Mouse (Mus musculus) hindbrain, postnatal 0 days (tissue): Measurements from ENCODE around the gene Syt14. TPM values are rescaled to one million over a fixed set of nuclear protein-coding genes. Genes with fewer than 3 reads are reported as not detected.

Experiments used
- ATAC-seq: fragments of 200-750 bp; cut with Nextera tagmentation; 2 replicates; pipeline ENCODE4 v1.8.0; 2017; ENCODE audit warnings: mild to moderate bottlenecking, moderate TSS enrichment, moderate library complexity
- DNase-seq: peaks from one replicate; pipeline ENCODE4 v3.0.0-alpha.2; 2015; ENCODE audit warnings: low spot score
- H3K27ac ChIP-seq: fragments of 300-500 bp; sonication (generic); 2 replicates; pipeline ENCODE4 v1.5.1; 2014; ENCODE audit warnings: mild to moderate bottlenecking
- H3K27me3 ChIP-seq: fragments of 300-500 bp; sonication (generic); 2 replicates; pipeline ENCODE4 v1.6.1; 2014; ENCODE audit warnings: low read length, mixed read lengths; ENCODE audit not compliant: insufficient read depth
- H3K36me3 ChIP-seq: fragments of 300-500 bp; sonication (generic); 2 replicates; pipeline ENCODE4 v1.6.1; 2014; ENCODE audit warnings: low read length, mixed read lengths; ENCODE audit not compliant: insufficient read depth
- H3K4me1 ChIP-seq: fragments of 300-500 bp; sonication (generic); 2 replicates; pipeline ENCODE4 v1.6.1; 2014; ENCODE audit warnings: antibody characterized with exemption, low read length, mixed read lengths; ENCODE audit not compliant: insufficient read depth
- H3K4me2 ChIP-seq: fragments of 300-500 bp; sonication (generic); 2 replicates; pipeline ENCODE4 v1.6.1; 2014; ENCODE audit warnings: low read depth, mild to moderate bottlenecking, low read length, moderate library complexity, mixed read lengths
- H3K4me3 ChIP-seq: fragments of 300-500 bp; sonication (generic); 2 replicates; pipeline ENCODE4 v1.5.1; 2014; ENCODE audit warnings: low read length
- H3K9ac ChIP-seq: fragments of 300-500 bp; sonication (generic); replicated peaks from 2 replicates; pipeline ENCODE4 v1.6.1; 2014; ENCODE audit warnings: mild to moderate bottlenecking, low read length, moderate library complexity, mixed read lengths
- H3K9me3 ChIP-seq: fragments of 300-500 bp; sonication (generic); 2 replicates; pipeline ENCODE4 v1.6.1; 2016; ENCODE audit warnings: low read length, mixed read lengths
- CTCF ChIP-seq: IDR thresholded peaks from 2 replicates; pipeline ENCODE4 v1.5.1; 2016; ENCODE audit warnings: antibody characterized with exemption, control low read depth, low read depth
- WGBS: fragments of 180-500 bp; shearing (Covaris S2); extraction: QIAGEN DNeasy Blood & Tissue Kit; methylation state at CpG from one replicate; pipeline ENCODE4 v1.1.7; 2014; 5-methylcytosine and 5-hydroxymethylcytosine counted together
- polyA plus RNA-seq: library from polyadenylated mRNA; unstranded; fragments of >200 nt; fragmentation: Nextera tagmentation; extraction: Ambion mirVana; gene quantifications from 2 replicates; pipeline ENCODE4 v1.2.1, GENCODE M21; 2015
- total RNA-seq: library from RNA; depleted of rRNA; stranded (reverse); fragments of >200 nt; gene quantifications from 2 replicates; pipeline ENCODE4 v1.2.3, GENCODE M21; 2014; rRNA removed

Syt14 gene
- total and polyA plus RNA-seq, 2 experiments from 2014 or later, result 4.1 to 10.8 TPM

DNA sequence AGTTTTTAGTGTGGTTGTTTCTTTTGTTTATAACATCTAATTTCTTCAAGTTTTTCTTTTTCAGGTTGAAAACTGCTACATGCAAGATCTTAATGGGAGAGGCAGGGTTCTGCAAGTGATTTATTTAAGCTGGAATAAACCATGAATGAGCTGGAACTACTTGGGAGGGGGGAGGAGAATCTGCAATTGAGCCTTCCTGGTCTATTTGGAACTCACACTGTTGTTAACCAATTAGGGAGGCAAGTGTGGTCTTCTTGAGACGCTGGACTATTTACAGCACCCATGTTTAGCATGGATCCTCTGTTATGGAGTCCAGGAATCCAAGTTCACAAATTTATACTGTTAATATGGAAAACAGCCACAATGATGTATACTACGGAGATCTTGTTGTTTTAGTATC is 182.1 kb downstream of the Syt14 start:
- no peak for DNase-seq
- Histone ChIP-seq H3K9me3 (no peaks in the 10 kb centered on the region), H3K4me3 (no peak overlapping the region; the same call in 1 of the 2 replicates), H3K4me2 (peak overlapping the region; percentile 63), H3K27me3 (no peaks in the 10 kb centered on the region), H3K4me1 (peaks cover 23% of the 10 kb centered on the region), H3K36me3 (peaks cover 12% of the 10 kb centered on the region), H3K27ac (no peak overlapping the region), H3K9ac (no peak overlapping the region)
- TF ChIP-seq CTCF, result no peak
- ATAC-seq, result no peak
- WGBS, result 31% methylated on average over 2 of the region's 2 CpGs

DNA sequence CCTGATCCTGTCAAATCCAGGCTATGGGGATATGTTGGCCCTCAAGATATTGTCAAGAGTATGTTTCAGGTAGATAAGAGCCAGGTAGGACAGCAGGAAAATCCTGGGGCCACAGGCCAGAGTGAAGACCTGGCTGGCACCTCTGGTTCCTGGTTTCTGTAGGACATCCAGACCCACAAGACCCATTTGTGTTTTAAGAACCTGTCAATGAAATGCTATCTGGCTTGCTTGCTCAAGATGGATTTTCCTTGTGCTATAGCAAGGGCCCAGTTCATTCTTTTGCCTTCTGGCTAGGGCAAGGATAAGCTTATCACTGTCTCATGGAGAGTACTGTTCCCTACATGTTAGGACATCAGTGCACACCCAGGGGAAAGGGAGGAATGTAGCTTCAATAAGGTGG is 183.5 kb downstream of the Syt14 start:
- Histone ChIP-seq H3K4me3 (no peak overlapping the region), H3K9ac (peak overlapping the region; percentile 0; the same call in 1 of the 2 replicates), H3K4me2 (peak overlapping the region; percentile 29; the same call in 1 of the 2 replicates), H3K27me3 (no peaks in the 10 kb centered on the region), H3K4me1 (peaks cover 23% of the 10 kb centered on the region), H3K27ac (peak overlapping the region; percentile 32; the same call in 1 of the 2 replicates), H3K36me3 (peaks cover 12% of the 10 kb centered on the region), H3K9me3 (no peaks in the 10 kb centered on the region)
- TF ChIP-seq CTCF, result no peak
- no peak for DNase-seq
- no peak for ATAC-seq

DNA sequence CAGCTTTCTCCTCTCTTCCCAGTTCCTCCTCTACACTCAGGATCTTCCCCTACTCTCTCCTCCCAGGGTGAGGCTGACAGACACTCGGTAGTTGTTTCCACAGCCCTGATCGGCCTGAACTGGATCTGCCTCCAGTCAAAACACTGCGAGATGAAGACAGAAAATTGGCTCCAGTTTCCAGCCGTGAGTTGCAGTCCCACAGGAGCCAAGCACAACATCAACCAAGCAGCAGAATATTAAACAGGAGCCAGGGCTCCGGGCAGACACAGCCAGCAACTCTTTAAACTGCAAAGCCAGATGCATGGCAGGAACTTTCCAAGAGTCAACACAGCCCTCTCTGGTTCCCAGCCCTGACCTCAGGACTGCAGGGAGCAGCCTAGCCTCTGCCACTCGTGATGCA is 183.9 kb downstream of the Syt14 start:
- DNase-seq (peak; percentile 82), ATAC-seq (peak; percentile 75)
- Histone ChIP-seq H3K9ac (peak overlapping the region; percentile 0; the same call in 1 of the 2 replicates), H3K27me3 (no peaks in the 10 kb centered on the region), H3K9me3 (no peaks in the 10 kb centered on the region), H3K36me3 (peaks cover 15% of the 10 kb centered on the region), H3K27ac (peak overlapping the region; percentile 32; the same call in 1 of the 2 replicates), H3K4me2 (peak overlapping the region; percentile 29; the same call in 1 of the 2 replicates), H3K4me1 (peaks cover 23% of the 10 kb centered on the region), H3K4me3 (no peak overlapping the region)
- WGBS, result 2% methylated on average over 6 of the region's 6 CpGs
- no peak for TF ChIP-seq CTCF

DNA sequence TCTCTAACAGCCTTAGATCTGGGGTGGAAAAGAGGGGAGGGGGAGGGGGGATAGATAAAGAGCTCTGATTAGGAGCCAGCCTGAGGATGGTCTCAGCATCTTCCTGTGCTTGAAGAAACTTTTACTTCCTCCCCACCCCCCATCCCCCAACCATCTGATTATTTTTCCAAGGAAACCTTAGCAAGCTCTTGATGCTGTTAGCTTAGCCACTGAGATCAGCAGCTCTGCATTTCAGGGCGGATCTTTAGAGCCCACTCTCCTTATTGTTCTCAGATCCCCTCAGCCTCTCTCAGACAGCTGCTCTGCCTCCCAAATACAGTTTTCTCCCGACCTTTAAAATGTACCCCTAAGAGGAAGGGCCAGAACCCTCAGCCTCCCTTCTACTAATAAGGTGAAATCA is 184.4 kb downstream of the Syt14 start:
- H3K27ac ChIP-seq, result peak overlapping the region; percentile 32; the same call in 1 of the 2 replicates
- peak overlapping the region; percentile 0; the same call in 1 of the 2 replicates for H3K9ac ChIP-seq
- WGBS, result 6% methylated on average over 2 of the region's 2 CpGs
- H3K27me3 ChIP-seq, result no peaks in the 10 kb centered on the region
- no peaks in the 10 kb centered on the region for H3K9me3 ChIP-seq
- H3K4me3 ChIP-seq, result no peak overlapping the region
- peaks cover 20% of the 10 kb centered on the region for H3K36me3 ChIP-seq
- no peak for DNase-seq
- no peak for ATAC-seq
- no peak for TF ChIP-seq CTCF
- peak overlapping the region; percentile 29; the same call in 1 of the 2 replicates for H3K4me2 ChIP-seq
- H3K4me1 ChIP-seq, result peaks cover 23% of the 10 kb centered on the region

DNA sequence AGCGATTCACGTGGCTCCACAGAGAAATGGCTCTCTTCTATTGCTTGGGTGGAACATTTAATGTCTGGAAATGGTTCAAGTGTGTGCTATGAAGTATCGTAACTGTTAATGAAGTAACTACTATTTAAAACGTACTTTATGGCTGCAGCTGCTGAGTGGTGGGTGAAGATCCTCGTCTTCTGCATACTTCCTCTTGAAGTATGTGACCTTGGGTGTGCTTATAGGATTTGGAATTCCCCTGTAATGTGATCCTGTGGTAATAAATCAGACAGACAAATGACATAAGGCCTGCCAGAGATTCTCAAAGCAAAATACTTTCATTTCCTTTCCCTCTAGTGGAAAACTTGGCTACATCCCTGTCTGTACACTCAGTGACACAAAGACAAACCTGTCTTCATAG is 186.0 kb downstream of the Syt14 start:
- 84% methylated on average over 5 of the region's 5 CpGs for WGBS
- H3K36me3 ChIP-seq, result peaks cover 20% of the 10 kb centered on the region
- no peaks in the 10 kb centered on the region for H3K27me3 ChIP-seq
- no peak for TF ChIP-seq CTCF
- peaks cover 21% of the 10 kb centered on the region for H3K4me1 ChIP-seq
- H3K9me3 ChIP-seq, result no peaks in the 10 kb centered on the region
- H3K27ac ChIP-seq, result no peak overlapping the region
- H3K9ac ChIP-seq, result no peak overlapping the region
- H3K4me3 ChIP-seq, result no peak overlapping the region
- H3K4me2 ChIP-seq, result no peak overlapping the region
- DNase-seq (no peak), ATAC-seq (no peak)

DNA sequence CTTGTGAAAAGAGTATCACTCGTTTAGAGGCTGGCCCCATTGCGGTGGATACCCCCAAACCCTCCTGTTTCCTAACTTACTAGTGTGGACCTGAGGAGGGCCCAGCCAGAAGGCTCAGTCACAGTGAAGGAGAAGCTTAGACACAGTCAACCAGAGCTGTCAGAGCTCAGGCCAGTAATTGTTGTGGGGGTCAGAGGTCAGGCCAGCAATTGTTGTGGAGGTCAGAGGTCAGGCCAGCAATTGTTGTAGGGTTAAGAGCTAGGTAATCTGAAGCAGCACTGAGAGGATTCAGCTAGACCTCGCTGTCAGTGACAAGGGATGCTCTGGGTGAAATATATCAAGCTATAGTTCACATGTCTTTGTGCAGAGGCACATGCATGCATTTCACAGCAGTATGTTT is 188.3 kb downstream of the Syt14 start:
- peaks cover 20% of the 10 kb centered on the region for H3K36me3 ChIP-seq
- 22% methylated on average over 3 of the region's 3 CpGs for WGBS

More for the DNA sequence above, 188.3 kb downstream of the Syt14 start:
- no peak for TF ChIP-seq CTCF
- no peak for ATAC-seq
- Histone ChIP-seq H3K9me3 (no peaks in the 10 kb centered on the region), H3K4me2 (no peak overlapping the region), H3K27me3 (no peaks in the 10 kb centered on the region), H3K4me1 (peaks cover 16% of the 10 kb centered on the region), H3K4me3 (no peak overlapping the region), H3K27ac (no peak overlapping the region), H3K9ac (no peak overlapping the region)
- DNase-seq, result no peak

Other genes starting within 250 kb of the Syt14 start
- gene Sertad4, start 180.0 kb downstream of the Syt14 start, total RNA-seq, result 5.3 and 5.4 TPM in 2 replicates
- 13.2 and 14.2 TPM in 2 replicates for gene Sertad4, start 180.0 kb downstream of the Syt14 start, polyA plus RNA-seq
- 8.6 and 9.8 TPM in 2 replicates for gene Diexf, start 94.5 kb upstream of the Syt14 start, total RNA-seq
- 3.5 and 4.9 TPM in 2 replicates for gene Diexf, start 94.5 kb upstream of the Syt14 start, polyA plus RNA-seq
- gene Irf6, start 117.3 kb upstream of the Syt14 start, total RNA-seq, result 0.47 and 0.78 TPM in 2 replicates
- 0.44 and 0.66 TPM in 2 replicates for gene Irf6, start 117.3 kb upstream of the Syt14 start, polyA plus RNA-seq
- 11.2 and 14.8 TPM in 2 replicates for gene A130010J15Rik, start 132.3 kb upstream of the Syt14 start, total RNA-seq
- 8.7 and 8.9 TPM in 2 replicates for gene A130010J15Rik, start 132.3 kb upstream of the Syt14 start, polyA plus RNA-seq
- gene Traf3ip3, start 165.9 kb upstream of the Syt14 start, total RNA-seq, result 0.78 and 1.5 TPM in 2 replicates
- gene Traf3ip3, start 165.9 kb upstream of the Syt14 start, polyA plus RNA-seq, result 1.9 TPM in 2 replicates
- 1.0 and 1.3 TPM in 2 replicates for gene Lamb3, start 171.9 kb upstream of the Syt14 start, total RNA-seq
- 0.36 and 0.52 TPM in 2 replicates for gene Lamb3, start 171.9 kb upstream of the Syt14 start, polyA plus RNA-seq
- gene Hsd11b1, start 228.3 kb upstream of the Syt14 start, total RNA-seq, result 2.3 and 2.5 TPM in 2 replicates
- gene Hsd11b1, start 228.3 kb upstream of the Syt14 start, polyA plus RNA-seq, result 2.5 and 2.7 TPM in 2 replicates
- gene G0s2, start 237.4 kb upstream of the Syt14 start, total RNA-seq, result 7.4 and 12.1 TPM in 2 replicates
- 7.0 and 9.1 TPM in 2 replicates for gene G0s2, start 237.4 kb upstream of the Syt14 start, polyA plus RNA-seq